Mouse (Mus musculus): ENCODE data around the gene Cntnap2. TPM values are rescaled to one million over a fixed set of nuclear protein-coding genes. Genes with fewer than 3 reads are reported as not detected.

Gene Cntnap2
- polyA plus RNA-seq, 1 experiment from 2014 or later, result 0.79 TPM

DNA sequence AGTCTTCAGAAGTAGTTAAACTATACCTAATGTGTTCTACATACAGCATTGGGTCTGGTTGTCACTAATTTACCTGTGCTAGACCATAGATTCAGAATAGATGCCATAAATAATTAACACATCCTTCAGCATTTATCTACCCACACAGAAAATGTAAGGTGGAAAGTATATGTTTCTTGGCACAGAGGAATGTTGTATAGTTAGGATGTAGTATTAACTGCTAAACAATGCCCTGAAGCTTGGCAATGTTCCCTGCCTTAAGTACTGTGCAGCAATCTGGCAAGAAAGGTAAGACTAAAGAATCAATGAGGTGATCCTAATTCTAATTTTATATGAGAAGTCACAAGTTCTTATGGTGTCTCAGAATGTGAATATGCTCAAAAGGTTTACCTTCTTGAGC is 529.9 kb downstream of the Cntnap2 start:
- no peaks in the 10 kb centered on the region for H3K36me3 ChIP-seq (ENCODE audit: control insufficient read depth, insufficient read depth, low read length)
- H3K27me3 ChIP-seq (ENCODE audit: control insufficient read depth, insufficient read depth, low read length), result no peaks in the 10 kb centered on the region
- no peaks in the 10 kb centered on the region for H3K9me3 ChIP-seq (replicated peaks; ENCODE audit: control insufficient read depth, low read length)
- ATAC-seq (replicated peaks; ENCODE audit: insufficient number of reproducible peaks, low FRiP score, low TSS enrichment), result no peak
- no peak overlapping the region for H3K9ac ChIP-seq (ENCODE audit: low read depth, low read length)
- no peak overlapping the region for H3K27ac ChIP-seq (ENCODE audit: low read depth, low read length)
- H3K4me2 ChIP-seq, result no peak overlapping the region
- no peak overlapping the region for H3K4me3 ChIP-seq (ENCODE audit: low read depth, low read length)
- H3K4me1 ChIP-seq (ENCODE audit: control insufficient read depth, insufficient read depth, low read length), result no peaks in the 10 kb centered on the region

DNA sequence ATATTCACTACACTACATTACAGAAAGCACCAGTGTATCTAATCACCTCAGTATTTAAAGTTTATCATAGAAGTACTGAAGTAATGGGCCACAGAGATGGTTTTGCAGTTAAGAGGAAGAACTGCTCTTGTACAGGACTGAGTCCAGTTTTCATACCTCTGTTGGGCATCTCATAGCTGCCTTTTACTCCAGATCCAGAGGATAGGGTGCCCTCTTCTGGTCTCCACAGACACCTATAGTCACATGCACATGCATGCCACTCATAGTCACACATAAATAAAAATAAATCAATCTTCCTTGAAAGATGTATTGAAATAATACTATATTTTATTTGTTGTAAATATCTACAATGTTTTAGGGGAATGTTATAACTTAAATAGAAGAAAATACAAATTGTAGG is 587.9 kb downstream of the Cntnap2 start:
- no peak overlapping the region for H3K9ac ChIP-seq (ENCODE audit: low read depth, low read length)
- ATAC-seq (replicated peaks; ENCODE audit: insufficient number of reproducible peaks, low FRiP score, low TSS enrichment), result no peak

DNA sequence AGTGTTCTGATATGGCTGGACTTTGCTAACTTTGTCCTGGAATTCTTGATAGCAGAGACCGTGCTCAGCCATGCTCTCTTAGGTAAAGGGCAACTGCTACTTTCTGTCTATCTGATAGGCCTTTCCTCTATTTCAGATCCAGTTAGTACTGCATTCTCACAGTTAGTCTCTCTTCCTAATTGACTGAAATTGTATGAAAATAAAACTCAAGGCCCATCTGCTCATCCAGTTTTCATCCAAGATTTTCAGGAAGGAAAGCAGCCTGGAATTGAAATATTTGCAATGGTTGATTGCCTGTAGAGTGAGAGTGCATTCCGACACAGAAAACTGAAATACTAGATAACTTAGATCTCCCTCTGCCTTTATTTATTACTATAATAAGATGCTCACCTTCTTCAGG is 589.3 kb downstream of the Cntnap2 start:
- H3K36me3 ChIP-seq (ENCODE audit: control insufficient read depth, insufficient read depth, low read length), result no peaks in the 10 kb centered on the region
- ATAC-seq (replicated peaks; ENCODE audit: insufficient number of reproducible peaks, low FRiP score, low TSS enrichment), result no peak
- 79% methylated on average over 2 of the region's 2 CpGs for WGBS (ENCODE audit: insufficient replicate concordance)
- no peaks in the 10 kb centered on the region for H3K4me1 ChIP-seq (ENCODE audit: control insufficient read depth, insufficient read depth, low read length)
- H3K4me2 ChIP-seq, result no peak overlapping the region
- H3K27ac ChIP-seq (ENCODE audit: low read depth, low read length), result no peak overlapping the region
- no peaks in the 10 kb centered on the region for H3K9me3 ChIP-seq (replicated peaks; ENCODE audit: control insufficient read depth, low read length)
- H3K9ac ChIP-seq (ENCODE audit: low read depth, low read length), result no peak overlapping the region
- no peak overlapping the region for H3K4me3 ChIP-seq (ENCODE audit: low read depth, low read length)
- no peaks in the 10 kb centered on the region for H3K27me3 ChIP-seq (ENCODE audit: control insufficient read depth, insufficient read depth, low read length)

More for the DNA sequence above, 587.9 kb downstream of the Cntnap2 start:
- Histone ChIP-seq H3K36me3 (ENCODE audit: control insufficient read depth, insufficient read depth, low read length) (no peaks in the 10 kb centered on the region), H3K27me3 (ENCODE audit: control insufficient read depth, insufficient read depth, low read length) (no peaks in the 10 kb centered on the region), H3K4me1 (ENCODE audit: control insufficient read depth, insufficient read depth, low read length) (no peaks in the 10 kb centered on the region), H3K4me2 (no peak overlapping the region), H3K9me3 (replicated peaks; ENCODE audit: control insufficient read depth, low read length) (no peaks in the 10 kb centered on the region), H3K27ac (ENCODE audit: low read depth, low read length) (no peak overlapping the region), H3K4me3 (ENCODE audit: low read depth, low read length) (no peak overlapping the region)

DNA sequence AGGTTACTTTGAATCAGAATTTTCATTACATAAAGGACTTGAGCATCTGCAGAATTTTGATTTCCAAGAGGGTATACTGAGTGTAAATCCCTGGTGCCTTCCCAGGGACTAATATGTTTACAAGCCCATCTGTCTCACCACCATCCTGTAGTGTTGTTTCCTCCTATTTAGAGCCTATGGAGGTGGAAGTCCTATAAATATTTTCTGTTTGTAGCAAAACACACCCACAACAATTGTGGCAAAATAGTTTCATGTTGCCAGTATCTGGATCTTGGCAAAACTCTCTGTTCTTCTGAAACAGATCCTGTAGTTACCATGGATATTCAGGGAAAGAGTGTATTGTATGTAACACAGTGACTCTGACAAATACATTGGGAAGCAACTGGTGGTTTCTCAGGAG is 641.1 kb downstream of the Cntnap2 start:
- Histone ChIP-seq H3K27me3 (ENCODE audit: control insufficient read depth, insufficient read depth, low read length) (no peaks in the 10 kb centered on the region), H3K4me2 (no peak overlapping the region), H3K36me3 (ENCODE audit: control insufficient read depth, insufficient read depth, low read length) (no peaks in the 10 kb centered on the region), H3K9ac (ENCODE audit: low read depth, low read length) (no peak overlapping the region), H3K27ac (ENCODE audit: low read depth, low read length) (no peak overlapping the region), H3K4me3 (ENCODE audit: low read depth, low read length) (no peak overlapping the region), H3K9me3 (replicated peaks; ENCODE audit: control insufficient read depth, low read length) (no peaks in the 10 kb centered on the region), H3K4me1 (ENCODE audit: control insufficient read depth, insufficient read depth, low read length) (no peaks in the 10 kb centered on the region)
- no peak for ATAC-seq (replicated peaks; ENCODE audit: insufficient number of reproducible peaks, low FRiP score, low TSS enrichment)

DNA sequence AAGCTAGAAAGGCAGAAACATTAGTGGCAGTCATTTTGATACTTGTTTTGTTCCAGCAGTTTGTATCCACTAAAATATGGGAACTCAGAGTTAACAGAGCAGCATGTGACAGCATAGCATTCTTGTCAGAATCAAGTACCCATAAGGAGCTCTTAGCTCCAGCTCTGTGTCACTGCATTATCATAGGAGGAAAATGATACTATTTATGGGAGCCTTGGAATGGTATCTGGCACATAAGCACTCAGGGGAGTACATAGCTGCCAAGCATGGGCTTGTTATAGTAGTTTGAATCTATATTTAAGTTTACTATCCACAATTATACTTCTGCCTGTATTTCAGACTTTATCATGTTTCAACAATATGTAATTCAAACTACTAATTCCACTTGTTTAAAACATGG is 732.5 kb downstream of the Cntnap2 start:
- no peak overlapping the region for H3K9ac ChIP-seq (ENCODE audit: low read depth, low read length)
- H3K4me1 ChIP-seq (ENCODE audit: control insufficient read depth, insufficient read depth, low read length), result no peaks in the 10 kb centered on the region
- H3K9me3 ChIP-seq (replicated peaks; ENCODE audit: control insufficient read depth, low read length), result no peaks in the 10 kb centered on the region
- H3K4me2 ChIP-seq, result no peak overlapping the region
- H3K36me3 ChIP-seq (ENCODE audit: control insufficient read depth, insufficient read depth, low read length), result no peaks in the 10 kb centered on the region
- no peak overlapping the region for H3K27ac ChIP-seq (ENCODE audit: low read depth, low read length)
- ATAC-seq (replicated peaks; ENCODE audit: insufficient number of reproducible peaks, low FRiP score, low TSS enrichment), result 0 out of 2 replicates have a peak, but pooled peaks have one; percentile 65
- H3K27me3 ChIP-seq (ENCODE audit: control insufficient read depth, insufficient read depth, low read length), result no peaks in the 10 kb centered on the region
- H3K4me3 ChIP-seq (ENCODE audit: low read depth, low read length), result no peak overlapping the region

DNA sequence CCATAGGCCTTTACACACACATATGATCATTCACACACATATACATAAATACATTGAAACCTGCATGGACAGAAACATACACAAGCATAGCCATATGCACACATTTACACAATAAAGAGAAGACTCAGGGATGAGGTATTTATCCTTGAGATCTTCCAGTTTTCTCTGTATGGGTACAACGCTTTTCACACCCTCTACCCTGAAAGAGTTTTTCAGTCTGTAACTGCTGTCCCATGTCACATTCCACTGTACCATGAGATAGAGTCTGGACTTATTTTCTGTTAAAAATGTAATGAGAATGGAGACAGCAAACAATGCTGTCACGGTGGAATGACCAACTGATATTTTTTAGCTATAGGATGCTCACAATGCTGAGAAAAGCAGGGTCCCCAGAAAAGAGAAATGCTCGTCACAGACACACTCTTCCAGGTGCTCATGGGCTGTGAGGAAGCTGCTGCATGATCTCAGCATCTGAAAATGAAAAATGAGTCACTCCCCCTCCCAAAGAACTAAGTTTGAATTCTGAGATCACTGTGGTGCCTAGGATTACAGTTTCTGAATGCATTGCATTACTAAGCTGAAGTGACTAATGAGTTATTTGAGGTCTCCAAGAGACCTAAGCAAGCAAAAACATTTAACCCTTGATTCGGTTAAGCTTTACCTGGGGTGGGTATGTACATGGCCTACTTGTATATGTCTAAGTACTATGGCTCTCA is 782.6 kb downstream of the Cntnap2 start:
- H3K9me3 ChIP-seq (replicated peaks; ENCODE audit: control insufficient read depth, low read length), result no peaks in the 10 kb centered on the region

DNA sequence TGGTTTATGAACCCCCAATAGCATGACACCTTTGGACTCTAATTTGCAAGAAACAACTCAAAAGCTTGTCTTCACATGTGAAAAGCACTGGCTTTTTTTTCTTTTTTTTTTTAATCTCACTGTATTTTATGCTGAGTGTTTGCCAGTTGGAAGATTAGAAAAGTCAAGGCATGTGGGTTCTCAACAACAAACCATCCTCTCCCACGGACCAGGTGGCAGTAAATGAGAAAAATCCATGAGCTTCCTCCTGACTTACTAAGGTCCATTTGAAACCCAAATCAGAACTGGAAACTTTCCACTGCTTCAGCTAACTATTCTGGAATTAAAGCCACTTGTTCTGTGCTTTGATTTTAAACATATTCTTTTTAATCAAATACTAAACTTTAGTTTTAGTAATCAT is 784.6 kb downstream of the Cntnap2 start:
- no peak for ATAC-seq (replicated peaks; ENCODE audit: insufficient number of reproducible peaks, low FRiP score, low TSS enrichment)
- no peaks in the 10 kb centered on the region for H3K9me3 ChIP-seq (replicated peaks; ENCODE audit: control insufficient read depth, low read length)
- no peak overlapping the region for H3K4me2 ChIP-seq
- H3K9ac ChIP-seq (ENCODE audit: low read depth, low read length), result no peak overlapping the region
- H3K36me3 ChIP-seq (ENCODE audit: control insufficient read depth, insufficient read depth, low read length), result no peaks in the 10 kb centered on the region
- H3K27ac ChIP-seq (ENCODE audit: low read depth, low read length), result no peak overlapping the region
- 65% methylated on average over 1 of the region's 1 CpGs for WGBS (ENCODE audit: insufficient replicate concordance)
- no peaks in the 10 kb centered on the region for H3K4me1 ChIP-seq (ENCODE audit: control insufficient read depth, insufficient read depth, low read length)
- H3K4me3 ChIP-seq (ENCODE audit: low read depth, low read length), result no peak overlapping the region
- no peaks in the 10 kb centered on the region for H3K27me3 ChIP-seq (ENCODE audit: control insufficient read depth, insufficient read depth, low read length)

More for the DNA sequence above, 782.6 kb downstream of the Cntnap2 start:
- Histone ChIP-seq H3K4me3 (ENCODE audit: low read depth, low read length) (no peak overlapping the region), H3K4me2 (no peak overlapping the region), H3K27ac (ENCODE audit: low read depth, low read length) (no peak overlapping the region), H3K9ac (ENCODE audit: low read depth, low read length) (no peak overlapping the region), H3K27me3 (ENCODE audit: control insufficient read depth, insufficient read depth, low read length) (no peaks in the 10 kb centered on the region), H3K4me1 (ENCODE audit: control insufficient read depth, insufficient read depth, low read length) (no peaks in the 10 kb centered on the region), H3K36me3 (ENCODE audit: control insufficient read depth, insufficient read depth, low read length) (no peaks in the 10 kb centered on the region)
- ATAC-seq (replicated peaks; ENCODE audit: insufficient number of reproducible peaks, low FRiP score, low TSS enrichment), result no peak
- 75% methylated on average over 4 of the region's 4 CpGs for WGBS (ENCODE audit: insufficient replicate concordance)

DNA sequence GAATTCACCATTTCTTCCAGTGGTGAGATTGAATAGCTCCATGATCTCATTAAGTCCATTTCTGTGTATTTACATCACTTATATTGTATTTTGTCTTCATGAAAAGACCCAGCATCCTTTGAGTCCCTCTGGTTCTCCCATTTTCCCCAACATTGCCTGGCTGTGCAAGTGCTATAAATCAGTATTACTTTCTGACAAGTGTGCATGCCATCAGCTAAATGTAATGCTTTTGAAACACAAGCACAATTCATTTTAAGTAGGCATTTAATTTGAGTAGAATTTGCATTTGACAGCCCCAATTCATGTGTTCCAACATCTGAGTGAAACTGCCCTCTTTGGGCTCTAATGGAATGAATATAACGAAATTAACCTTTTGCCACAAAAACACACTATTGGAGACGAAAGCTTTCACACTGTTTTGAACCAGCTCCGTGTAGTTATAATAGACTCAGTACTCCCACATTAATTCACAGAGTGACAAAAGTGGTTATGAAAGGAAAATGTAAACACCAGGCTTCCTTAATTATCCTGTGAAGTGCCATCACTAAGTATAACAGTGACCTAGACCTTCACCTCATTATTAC is 812.3 kb downstream of the Cntnap2 start:
- H3K27ac ChIP-seq (ENCODE audit: low read depth, low read length), result no peak overlapping the region
- WGBS (ENCODE audit: insufficient replicate concordance), result 73% methylated on average over 3 of the region's 3 CpGs
- no peaks in the 10 kb centered on the region for H3K9me3 ChIP-seq (replicated peaks; ENCODE audit: control insufficient read depth, low read length)
- no peaks in the 10 kb centered on the region for H3K4me1 ChIP-seq (ENCODE audit: control insufficient read depth, insufficient read depth, low read length)
- H3K9ac ChIP-seq (ENCODE audit: low read depth, low read length), result no peak overlapping the region
- no peak overlapping the region for H3K4me3 ChIP-seq (ENCODE audit: low read depth, low read length)
- H3K36me3 ChIP-seq (ENCODE audit: control insufficient read depth, insufficient read depth, low read length), result no peaks in the 10 kb centered on the region
- H3K4me2 ChIP-seq, result no peak overlapping the region
- ATAC-seq (replicated peaks; ENCODE audit: insufficient number of reproducible peaks, low FRiP score, low TSS enrichment), result no peak
- H3K27me3 ChIP-seq (ENCODE audit: control insufficient read depth, insufficient read depth, low read length), result no peaks in the 10 kb centered on the region

DNA sequence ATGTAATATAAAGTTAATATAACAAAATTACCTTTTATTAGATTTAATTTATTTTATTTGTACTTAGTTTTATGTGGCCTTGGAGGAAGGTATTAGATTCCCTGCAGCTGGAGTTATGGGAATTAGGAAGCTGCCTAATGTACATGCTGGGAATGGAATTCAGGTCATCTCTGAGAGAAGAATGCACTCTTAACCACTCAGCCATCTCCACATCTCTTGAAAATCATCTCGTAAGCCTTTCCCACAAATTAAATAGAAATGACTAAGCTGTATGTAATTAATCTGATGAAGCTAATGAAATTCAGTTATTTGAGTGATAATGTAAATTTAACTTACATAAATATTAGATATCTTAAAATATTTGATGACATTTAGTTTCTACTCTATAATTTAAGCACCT is 826.3 kb downstream of the Cntnap2 start:
- no peaks in the 10 kb centered on the region for H3K27me3 ChIP-seq (ENCODE audit: control insufficient read depth, insufficient read depth, low read length)
- no peak overlapping the region for H3K27ac ChIP-seq (ENCODE audit: low read depth, low read length)
- H3K4me2 ChIP-seq, result no peak overlapping the region
- WGBS (ENCODE audit: insufficient replicate concordance), result 81% methylated on average over 1 of the region's 1 CpGs
- H3K4me1 ChIP-seq (ENCODE audit: control insufficient read depth, insufficient read depth, low read length), result no peaks in the 10 kb centered on the region
- H3K36me3 ChIP-seq (ENCODE audit: control insufficient read depth, insufficient read depth, low read length), result no peaks in the 10 kb centered on the region
- no peak for ATAC-seq (replicated peaks; ENCODE audit: insufficient number of reproducible peaks, low FRiP score, low TSS enrichment)
- no peaks in the 10 kb centered on the region for H3K9me3 ChIP-seq (replicated peaks; ENCODE audit: control insufficient read depth, low read length)
- no peak overlapping the region for H3K4me3 ChIP-seq (ENCODE audit: low read depth, low read length)
- no peak overlapping the region for H3K9ac ChIP-seq (ENCODE audit: low read depth, low read length)

All from heart, embryonic 11.5 days (tissue).